8 mouse cellular contexts compared by ENCODE assay signal in the genomic region with DNA sequence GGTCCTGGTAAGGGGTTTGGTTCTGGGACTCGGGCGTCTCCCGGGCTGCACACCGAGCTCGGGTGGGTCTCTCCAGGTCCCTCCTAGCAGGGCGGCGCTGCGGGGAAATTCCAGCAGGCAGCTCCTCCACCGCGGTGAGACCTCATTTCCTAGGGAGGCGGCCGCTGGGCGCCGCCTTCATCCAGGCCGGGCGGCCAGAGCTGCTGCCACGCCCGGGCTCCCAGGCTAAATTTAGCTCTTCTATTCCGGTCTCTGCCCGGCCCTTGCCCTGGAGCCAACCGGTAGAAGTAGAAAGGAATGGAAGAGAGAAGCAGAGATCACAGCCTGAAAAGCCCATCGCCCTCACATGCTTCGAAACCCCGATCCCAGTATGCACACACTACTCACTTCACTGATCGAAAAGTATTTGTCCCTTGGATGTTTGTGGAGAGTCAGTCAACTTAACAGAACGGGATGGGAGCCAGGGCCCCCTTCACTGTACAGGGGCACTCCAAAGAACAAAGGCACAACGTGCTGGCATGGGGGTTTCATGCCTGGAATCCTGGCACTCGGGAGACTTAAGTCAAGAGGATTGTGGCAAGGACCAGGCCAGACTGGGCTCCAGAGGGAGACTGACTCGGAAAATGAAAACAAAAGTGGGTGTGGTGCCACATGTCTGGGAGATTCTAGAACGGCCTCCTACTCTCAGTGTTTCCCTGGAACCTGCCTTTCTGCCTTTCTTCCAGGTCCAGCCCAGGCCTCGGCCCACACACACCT. TPM values are rescaled to one million over a fixed set of nuclear protein-coding genes. Genes with fewer than 3 reads are reported as not detected.
DNase-seq lines count a peak whose midpoint lies in the region; ATAC-seq and TF ChIP-seq lines count a peak whose summit lies in the region.

No protein-coding gene starts in this region.

- peak overlapping the region; percentile 44 for H3K4me3 ChIP-seq in embryonic facial prominence, embryonic 10.5 days
- peak overlapping the region; percentile 22 for H3K4me3 ChIP-seq in heart, adult 2 months
- H3K4me3 ChIP-seq in lung, embryonic 14.5 days (ENCODE audit: low read depth, low read length): peak overlapping the region; percentile 20
- H3K4me3 ChIP-seq in neural tube, embryonic 15.5 days (replicated peaks): peak overlapping the region; percentile 6; the same call in 1 of the 2 replicates

- peak; percentile 35; the same call in 1 of the 2 replicates for TF ChIP-seq CTCF in heart, adult 2 months (IDR thresholded peaks at IDR 0.05)
- no peak for TF ChIP-seq CTCF in lung, embryonic 14.5 days (IDR thresholded peaks at IDR 0.05; ENCODE audit: low read depth)

- H3K79me2 ChIP-seq in heart, adult 2 months (replicated peaks; ENCODE audit: control insufficient read depth, insufficient read depth, low read length): no peaks in the 10 kb centered on the region

- H3K9me3 ChIP-seq in embryonic facial prominence, embryonic 10.5 days: no peaks in the 10 kb centered on the region
- no peaks in the 10 kb centered on the region for H3K9me3 ChIP-seq in lung, embryonic 14.5 days (ENCODE audit: low read depth, low read length)
- no peaks in the 10 kb centered on the region for H3K9me3 ChIP-seq in neural tube, embryonic 15.5 days (replicated peaks)

- peak overlapping the region; percentile 72 for H3K9ac ChIP-seq in heart, adult 2 months (ENCODE audit: low read depth, low read length)
- H3K9ac ChIP-seq in lung, embryonic 14.5 days: peak overlapping the region; percentile 55
- H3K9ac ChIP-seq in neural tube, embryonic 15.5 days (replicated peaks): peak overlapping the region; percentile 36

- no peaks in the 10 kb centered on the region for H3K27me3 ChIP-seq in embryonic facial prominence, embryonic 10.5 days (replicated peaks; ENCODE audit: low read depth, poor library complexity, severe bottlenecking)
- no peaks in the 10 kb centered on the region for H3K27me3 ChIP-seq in heart, adult 2 months (ENCODE audit: control insufficient read depth, insufficient read depth, low read length)
- H3K27me3 ChIP-seq in lung, embryonic 14.5 days (ENCODE audit: insufficient read depth, low read length): no peaks in the 10 kb centered on the region
- no peaks in the 10 kb centered on the region for H3K27me3 ChIP-seq in neural tube, embryonic 15.5 days (replicated peaks)

- peak; percentile 43 for DNase-seq in thymus, postnatal 14 days
- DNase-seq in thymus, postnatal 0 days (ENCODE audit: low spot score): no peak
- peak; percentile 78 for DNase-seq in embryonic facial prominence, embryonic 10.5 days (ENCODE audit: low spot score)
- DNase-seq in heart, adult 2 months: peak; percentile 87 to 91
- peak; percentile 82 for DNase-seq in kidney, adult 18-20 months
- peak; percentile 87 for DNase-seq in lung, embryonic 14.5 days
- peak; percentile 77 to 85 for DNase-seq in urinary bladder, postnatal 36 days (ENCODE audit: low spot score in 2 of 2)

- H3K36me3 ChIP-seq in embryonic facial prominence, embryonic 10.5 days (replicated peaks): no peaks in the 10 kb centered on the region
- H3K36me3 ChIP-seq in heart, adult 2 months (ENCODE audit: control insufficient read depth, insufficient read depth, low read length): peaks cover 3% of the 10 kb centered on the region; the same call in 1 of the 2 replicates
- no peaks in the 10 kb centered on the region for H3K36me3 ChIP-seq in lung, embryonic 14.5 days (ENCODE audit: insufficient read depth)
- no peaks in the 10 kb centered on the region for H3K36me3 ChIP-seq in neural tube, embryonic 15.5 days

- intact Hi-C loops in heart, adult 2 months (cut with DNase I): loop anchor here (1.0 kb wide), 2 partner anchors 15 to 30 kb away; no protein-coding TSS in a partner anchor

- peak overlapping the region; percentile 56 for H3K4me2 ChIP-seq in lung, embryonic 14.5 days
- H3K4me2 ChIP-seq in neural tube, embryonic 15.5 days: peak overlapping the region; percentile 48

- H3K4me1 ChIP-seq in embryonic facial prominence, embryonic 10.5 days: peaks cover 20% of the 10 kb centered on the region
- peaks cover 14% of the 10 kb centered on the region for H3K4me1 ChIP-seq in heart, adult 2 months (ENCODE audit: control insufficient read depth, insufficient read depth, low read length)
- H3K4me1 ChIP-seq in lung, embryonic 14.5 days (ENCODE audit: insufficient read depth): peaks cover 13% of the 10 kb centered on the region
- peaks cover 11% of the 10 kb centered on the region for H3K4me1 ChIP-seq in neural tube, embryonic 15.5 days

- peak; percentile 87 for TF ChIP-seq POLR2A in heart, adult 2 months (IDR thresholded peaks at IDR 0.05; ENCODE audit: insufficient read depth, low read depth, low read length)

- peak; percentile 42; the same call in 1 of the 2 replicates for TF ChIP-seq EP300 in heart, adult 2 months (IDR thresholded peaks at IDR 0.05; ENCODE audit: insufficient read depth, low read depth, low read length)

- 18% methylated on average over 31 of the region's 31 CpGs for WGBS in embryonic facial prominence, embryonic 10.5 days
- WGBS in heart, adult 2 months: 2% methylated on average over 31 of the region's 31 CpGs
- WGBS in lung, embryonic 14.5 days: 12% methylated on average over 31 of the region's 31 CpGs
- 18% methylated on average over 31 of the region's 31 CpGs for WGBS in neural tube, embryonic 15.5 days

- ATAC-seq in lung, embryonic 14.5 days (ENCODE audit: insufficient read depth): peak; percentile 79
- ATAC-seq in neural tube, embryonic 15.5 days (ENCODE audit: low FRiP score): no peak; the same call in 1 of the 2 replicates

- H3K27ac ChIP-seq in embryonic facial prominence, embryonic 10.5 days (replicated peaks): peak overlapping the region; percentile 88
- H3K27ac ChIP-seq in heart, adult 2 months: peak overlapping the region; percentile 99
- peak overlapping the region; percentile 96 for H3K27ac ChIP-seq in lung, embryonic 14.5 days (ENCODE audit: low read depth)
- H3K27ac ChIP-seq in neural tube, embryonic 15.5 days (replicated peaks): peak overlapping the region; percentile 74

RNA-seq across cellular contexts. Expression of gene Tex44, which starts 46.2 kb away (rescaled TPM):
- polyA plus RNA-seq in thymus, postnatal 0 days (2015; fragmentation: Nextera tagmentation; extraction: Ambion mirVana): 0.08 TPM in 1 of 2 replicates, not detected in the other
- not detected in 2 replicates for polyA plus RNA-seq in embryonic facial prominence, embryonic 10.5 days (2016; fragmentation: Nextera tagmentation; extraction: Ambion mirVana)
- total RNA-seq in heart, adult 2 months (2021): not detected
- polyA plus RNA-seq in heart, adult 2 months (2012; rRNA removed): 0.12 and 0.18 TPM in 2 replicates
- polyA plus RNA-seq in lung, embryonic 14.5 days (2014; fragmentation: Nextera tagmentation; extraction: Ambion mirVana): not detected in 2 replicates
- polyA plus RNA-seq in neural tube, embryonic 15.5 days (2015; fragmentation: Nextera tagmentation; extraction: Ambion mirVana): not detected in 2 replicates

RNA-seq across cellular contexts. Expression of gene Nmur1, which starts 46.3 kb away (rescaled TPM):
- 0.17 TPM in 1 of 2 replicates, not detected in the other for polyA plus RNA-seq in thymus, postnatal 0 days (2015; fragmentation: Nextera tagmentation; extraction: Ambion mirVana)
- polyA plus RNA-seq in embryonic facial prominence, embryonic 10.5 days (2016; fragmentation: Nextera tagmentation; extraction: Ambion mirVana): 0.24 TPM in 1 of 2 replicates, not detected in the other
- total RNA-seq in heart, adult 2 months (2021): not detected
- polyA plus RNA-seq in heart, adult 2 months (2012; rRNA removed): not detected in 2 replicates
- not detected in 2 replicates for polyA plus RNA-seq in lung, embryonic 14.5 days (2014; fragmentation: Nextera tagmentation; extraction: Ambion mirVana)
- polyA plus RNA-seq in neural tube, embryonic 15.5 days (2015; fragmentation: Nextera tagmentation; extraction: Ambion mirVana): 0.13 TPM in 1 of 2 replicates, not detected in the other

RNA-seq across cellular contexts. Expression of gene Ptma, which starts 54.2 kb away (rescaled TPM):
- polyA plus RNA-seq in thymus, postnatal 0 days (2015; fragmentation: Nextera tagmentation; extraction: Ambion mirVana): 3,795 and 4,477 TPM in 2 replicates
- 3,352 and 3,592 TPM in 2 replicates for polyA plus RNA-seq in embryonic facial prominence, embryonic 10.5 days (2016; fragmentation: Nextera tagmentation; extraction: Ambion mirVana)
- 100 to 1,000 TPM; 200 to 227 TPM for total RNA-seq in heart, adult 2 months (2021)
- polyA plus RNA-seq in heart, adult 2 months (2012; rRNA removed): 169 and 177 TPM in 2 replicates
- polyA plus RNA-seq in lung, embryonic 14.5 days (2014; fragmentation: Nextera tagmentation; extraction: Ambion mirVana): 3,453 and 3,547 TPM in 2 replicates
- 1,254 and 1,565 TPM in 2 replicates for polyA plus RNA-seq in neural tube, embryonic 15.5 days (2015; fragmentation: Nextera tagmentation; extraction: Ambion mirVana)
